Mouse (Mus musculus) olfactory bulb, adult 2 months (tissue): Measurements from ENCODE around the gene Spint3. TPM values are rescaled to one million over a fixed set of nuclear protein-coding genes. Genes with fewer than 3 reads are reported as not detected.
"Not testable (repeated sequence)": the region's sequence is repeated elsewhere in the genome, so short reads cannot be mapped to it uniquely, and the experiment has no call there.

Experiments
- H3K27ac ChIP-seq: fragments of 200-500 bp; 2 replicates; pipeline ENCODE4 v1.5.1; 2012; ENCODE audit warnings: low read depth, low read length; ENCODE audit not compliant: insufficient read depth
- H3K4me1 ChIP-seq: fragments of 200-500 bp; 2 replicates; pipeline ENCODE4 v1.6.1; 2012; ENCODE audit warnings: low read length; ENCODE audit not compliant: control insufficient read depth, insufficient read depth
- H3K4me3 ChIP-seq: fragments of 200-500 bp; 2 replicates; pipeline ENCODE4 v1.5.1; 2012; ENCODE audit warnings: mild to moderate bottlenecking, low read depth, low read length, moderate library complexity; ENCODE audit not compliant: insufficient read depth
- CTCF ChIP-seq: fragments of 200-500 bp; IDR thresholded peaks from 2 replicates; pipeline ENCODE4 v1.5.1; 2012; ENCODE audit warnings: low read depth, mild to moderate bottlenecking, low read length, moderate library complexity; ENCODE audit not compliant: insufficient read depth
- POLR2A ChIP-seq: fragments of 200-500 bp; IDR thresholded peaks from 2 replicates; pipeline ENCODE4 v1.6.1; 2012; ENCODE audit warnings: mild to moderate bottlenecking, low read depth, low read length, moderate library complexity; ENCODE audit not compliant: insufficient read depth
- WGBS: fragments of 180-500 bp; shearing (Covaris S2); methylation state at CpG from one replicate; pipeline ENCODE4 v1.1.7; 2018; 5-methylcytosine and 5-hydroxymethylcytosine counted together
- polyA plus RNA-seq: library from polyadenylated mRNA; stranded (reverse); fragments of >200 nt; gene quantifications from 2 replicates; pipeline ENCODE4 v1.2.4, GENCODE M21; 2012; ENCODE audit warnings: low replicate concordance; ENCODE audit not compliant: missing spikeins, insufficient read depth, insufficient read length

Spint3 gene
- polyA plus RNA-seq, 1 experiment, result not detected

DNA sequence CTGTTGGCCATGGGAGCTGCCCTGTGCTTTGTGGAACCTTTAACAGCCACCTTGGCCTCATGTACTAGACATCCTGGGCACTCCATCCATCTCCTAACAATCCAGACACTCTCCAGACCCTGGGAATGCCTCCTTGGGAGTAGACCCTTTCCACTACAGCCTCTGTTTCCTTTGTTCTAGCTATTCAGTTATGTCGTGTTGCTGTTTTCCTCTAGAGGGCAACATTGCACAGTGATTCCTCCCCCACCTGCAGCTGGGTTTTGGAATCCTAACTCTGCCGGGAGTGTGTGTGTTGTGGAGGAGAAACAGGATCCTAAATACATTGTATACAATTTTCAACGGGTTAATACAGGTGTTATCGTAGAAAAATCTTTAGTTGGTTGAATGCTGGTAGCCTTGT is 18.8 kb upstream of the Spint3 start:
- H3K4me3 ChIP-seq, result no peak overlapping the region
- no peaks in the 10 kb centered on the region for H3K4me1 ChIP-seq
- WGBS, result 4% methylated on average over 4 of the region's 4 CpGs
- no peak for TF ChIP-seq POLR2A
- no peak for TF ChIP-seq CTCF
- H3K27ac ChIP-seq, result no peak overlapping the region

- H3K4me1 ChIP-seq, H3K4me3 ChIP-seq, H3K27ac ChIP-seq: not testable (repeated sequence)
- 42% methylated on average over 13 of the region's 13 CpGs for WGBS
Observed at GRCm38 (mm10) chr2:164585025-164585725, 11.9 kb upstream of the Spint3 start, which contains the start of gene Wfdc6a. Gene Wfdc6a, minus strand, starts transcription at chr2:164585447.

DNA sequence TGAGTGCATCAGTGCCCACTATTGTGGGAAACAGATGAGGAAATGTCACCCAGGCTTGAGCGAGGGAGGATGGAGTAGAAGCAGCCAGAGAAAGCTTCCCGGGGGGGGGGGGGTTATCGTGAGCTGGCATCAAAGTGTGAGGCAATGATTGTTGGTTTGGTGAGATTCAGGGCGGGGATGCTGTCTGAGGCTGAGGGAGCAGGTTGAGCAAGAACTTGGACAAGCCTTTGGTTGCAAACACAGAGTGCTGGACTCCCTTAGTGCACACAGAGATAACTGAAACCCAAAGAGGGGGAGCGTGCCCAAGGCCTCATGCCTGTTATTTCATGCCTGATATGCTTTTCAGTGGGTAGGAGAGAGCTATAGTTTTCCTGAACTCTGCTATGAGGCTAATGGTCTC is 5.8 kb downstream of the Spint3 start:
- 74% methylated on average over 5 of the region's 5 CpGs for whole genome bisulfite sequencing
- no peak overlapping the region for H3K4me3 ChIP-seq
- H3K27ac ChIP-seq, result no peak overlapping the region
- peaks cover 6% of the 10 kb centered on the region for H3K4me1 ChIP-seq
- TF ChIP-seq POLR2A (no peak), CTCF (no peak)

- H3K4me1 ChIP-seq, result peaks cover 6% of the 10 kb centered on the region
- WGBS, result 78% methylated on average over 2 of the region's 2 CpGs
- no peak overlapping the region for H3K4me3 ChIP-seq
- no peak overlapping the region for H3K27ac ChIP-seq
- TF ChIP-seq CTCF, result no peak
- no peak for TF ChIP-seq POLR2A
Observed at GRCm38 (mm10) chr2:164566997-164567396, 6.3 kb downstream of the Spint3 start.

DNA sequence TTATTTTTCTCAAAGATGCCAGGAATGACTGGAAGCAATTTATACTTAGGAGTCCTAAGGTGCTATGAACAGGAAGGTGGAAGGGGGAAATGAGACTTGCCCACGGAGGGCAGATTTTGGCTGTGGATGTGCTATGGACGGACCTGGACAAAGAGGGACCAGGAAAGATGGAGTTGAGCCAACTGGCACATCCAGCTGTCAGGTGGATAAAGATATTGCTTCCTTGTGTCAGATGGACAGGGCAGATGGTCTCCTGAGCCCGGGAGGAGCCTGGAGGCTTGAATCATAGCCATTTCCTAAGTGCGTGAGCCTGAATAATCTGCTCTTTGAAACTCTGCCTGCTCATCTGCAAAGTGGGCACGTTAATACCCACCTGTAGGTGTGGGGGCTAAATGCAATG is 8.9 kb downstream of the Spint3 start:
- WGBS, result 69% methylated on average over 5 of the region's 5 CpGs

DNA sequence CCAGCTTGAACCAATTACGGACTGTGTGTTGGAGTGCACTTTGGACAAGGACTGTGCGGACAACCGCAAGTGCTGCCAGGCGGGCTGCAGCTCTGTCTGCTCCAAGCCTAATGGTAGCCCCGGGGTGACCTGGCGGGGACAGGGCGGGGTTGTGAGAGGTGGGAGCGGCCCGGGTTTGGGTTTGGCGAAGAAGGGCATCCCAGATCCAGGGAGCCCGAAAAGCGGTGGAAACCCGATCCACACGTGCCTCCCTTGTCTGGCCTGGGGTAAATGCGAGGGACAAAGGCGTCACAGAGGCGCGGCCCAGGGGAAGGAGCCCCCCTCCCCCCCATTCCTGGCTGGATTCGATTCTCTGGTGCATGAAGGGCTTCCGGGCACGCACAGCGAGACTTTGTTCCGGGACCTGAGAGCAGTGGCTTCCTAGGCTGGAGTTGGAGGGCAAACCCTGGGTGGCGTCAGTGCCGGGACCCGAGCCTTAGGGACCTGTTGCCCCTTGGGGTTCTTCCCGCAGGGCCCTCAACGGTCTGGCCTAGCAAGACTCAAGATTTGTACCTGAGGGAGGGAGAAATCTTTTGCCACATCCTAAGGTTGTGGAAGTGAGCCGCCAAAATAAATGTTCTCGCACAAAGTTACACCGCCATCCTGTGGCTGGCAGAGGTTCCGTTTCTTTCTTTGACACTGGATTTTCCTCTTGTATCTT is 9.8 kb downstream of the Spint3 start:
- H3K27ac ChIP-seq, result no peak overlapping the region
- H3K4me1 ChIP-seq, result peaks cover 6% of the 10 kb centered on the region
- TF ChIP-seq POLR2A (no peak), CTCF (peak; percentile 34; the same call in 1 of the 2 replicates)
- under 1% methylated on average over 32 of the region's 32 CpGs for WGBS
- H3K4me3 ChIP-seq, result peak overlapping the region; percentile 27

More for the DNA sequence above, 8.9 kb downstream of the Spint3 start:
- no peak overlapping the region for H3K4me3 ChIP-seq
- H3K27ac ChIP-seq, result no peak overlapping the region
- TF ChIP-seq CTCF (no peak), POLR2A (no peak)
- H3K4me1 ChIP-seq, result peaks cover 6% of the 10 kb centered on the region

GRCm38 (mm10) chr2:164562391-164563188 is 10.7 kb downstream of the Spint3 start, which contains the start of gene Wfdc2:
Gene Wfdc2, plus strand, starts transcription at chr2:164562413.
- Histone ChIP-seq H3K4me3 (no peak within 1 kb of the TSS), H3K27ac (no peak within 1 kb of the TSS), H3K4me1 (peaks cover 6% of the 10 kb centered on the region)
- TF ChIP-seq CTCF, result no peak
- no peak for TF ChIP-seq POLR2A
- WGBS, result 19% methylated on average over 24 of the region's 24 CpGs

- Histone ChIP-seq H3K4me3 (no peak overlapping the region), H3K27ac (no peak overlapping the region), H3K4me1 (peaks cover 6% of the 10 kb centered on the region)
- TF ChIP-seq POLR2A (no peak), CTCF (no peak)
- WGBS, result 88% methylated on average over 8 of the region's 8 CpGs
Observed at GRCm38 (mm10) chr2:164560106-164560505, 13.2 kb downstream of the Spint3 start.
